Mouse (Mus musculus) thymus, adult 18-20 months (tissue): ENCODE results near the gene Os9.
A peak's percentile ranks its signal among the peaks of the same experiment; 100 is the strongest.
"Not testable (repeated sequence)": the region's sequence is repeated elsewhere in the genome, so short reads cannot be mapped to it uniquely, and the experiment has no call there.

Experiments used
- DNase-seq, 2 experiments: peaks; one replicate each; pipeline ENCODE4 v3.0.0; 2022; ENCODE audit warnings: mixed read lengths in 2 of 2

Gene Os9

GRCm38 (mm10) chr10:127121066-127121477 is at the start of gene Os9:
Gene Os9 (minus strand): TSS chr10:127121131.
- peak; percentile 92 to 96 for DNase-seq

GRCm38 (mm10) chr10:127170002-127170401 is 49.1 kb upstream of the Os9 start:
- DNase-seq: no peak

- DNase-seq: no peak
These were observed 46.8 kb upstream of the Os9 start for GRCm38 (mm10) chr10:127167614-127168192.

- no peak for DNase-seq
These were observed 46.1 kb upstream of the Os9 start for GRCm38 (mm10) chr10:127166771-127167613.

- DNase-seq: no peak
These were observed 45.4 kb upstream of the Os9 start for GRCm38 (mm10) chr10:127166404-127166715.

- peak; percentile 71 to 78 for DNase-seq
These were observed 44.9 kb upstream of the Os9 start for GRCm38 (mm10) chr10:127165654-127166403.

GRCm38 (mm10) chr10:127165354-127165653 is 44.4 kb upstream of the Os9 start:
- no peak for DNase-seq

GRCm38 (mm10) chr10:127164631-127165353 is 43.9 kb upstream of the Os9 start, which contains the start of gene B4galnt1:
Gene B4galnt1 (plus strand): TSS chr10:127165225.
- peak; percentile 71 to 81 for DNase-seq

- no peak for DNase-seq
These were observed 43.3 kb upstream of the Os9 start for GRCm38 (mm10) chr10:127164190-127164589.

- DNase-seq: peak in 1 of 2 experiments; percentile 75
These were observed 41.9 kb upstream of the Os9 start for GRCm38 (mm10) chr10:127162771-127163261.

- DNase-seq: no peak
These were observed 39.8 kb upstream of the Os9 start for GRCm38 (mm10) chr10:127160728-127161127.

- no peak for DNase-seq
These were observed 39.1 kb upstream of the Os9 start for GRCm38 (mm10) chr10:127160081-127160480.

- DNase-seq: no peak
These were observed 37.5 kb upstream of the Os9 start for GRCm38 (mm10) chr10:127158471-127158870.

GRCm38 (mm10) chr10:127156511-127156910 is 35.6 kb upstream of the Os9 start:
- DNase-seq: no peak

GRCm38 (mm10) chr10:127156089-127156488 is 35.2 kb upstream of the Os9 start:
- DNase-seq: no peak

- DNase-seq: no peak
These were observed 33.7 kb upstream of the Os9 start for GRCm38 (mm10) chr10:127154652-127155051.

- DNase-seq: no peak
These were observed 33.3 kb upstream of the Os9 start for GRCm38 (mm10) chr10:127154241-127154640.

- no peak for DNase-seq
These were observed 32.4 kb upstream of the Os9 start for GRCm38 (mm10) chr10:127153323-127153722.

- DNase-seq: not testable (repeated sequence)
These were observed 31.6 kb upstream of the Os9 start for GRCm38 (mm10) chr10:127152556-127152955.

- DNase-seq: not testable (repeated sequence)
These were observed 30.3 kb upstream of the Os9 start for GRCm38 (mm10) chr10:127151233-127151632.

GRCm38 (mm10) chr10:127150471-127150872 is 29.5 kb upstream of the Os9 start:
- DNase-seq: no peak

GRCm38 (mm10) chr10:127147135-127147534 is 26.2 kb upstream of the Os9 start:
- no peak for DNase-seq

- no peak for DNase-seq
These were observed 24.4 kb upstream of the Os9 start for GRCm38 (mm10) chr10:127145303-127145702.
